Mouse (Mus musculus): ENCODE data around the gene Nt5dc2.

GRCm38 (mm10) chr14:31170963-31171362 is 40.1 kb downstream of the Nt5dc2 start:
- no peak for TF ChIP-seq CHD2 (IDR thresholded peaks at IDR 0.05; ENCODE audit: low read depth, low read length)
- no peak for TF ChIP-seq HCFC1 (IDR thresholded peaks at IDR 0.05; ENCODE audit: borderline replicate concordance, insufficient read depth, low read length)
- TF ChIP-seq MAFK (IDR thresholded peaks at IDR 0.05; ENCODE audit: insufficient read depth, low read depth, low read length), result no peak
